Mouse (Mus musculus) erythroblast, embryonic 14.5 days (primary cell): ENCODE measurements around the gene Kank2.

Source experiments
- GATA1 ChIP-seq: IDR thresholded peaks from 2 replicates; pipeline ENCODE4 v1.6.1; 2012; ENCODE audit warnings: low read length, inconsistent platforms, mixed read lengths
- TAL1 ChIP-seq: IDR thresholded peaks from 3 replicates; pipeline ENCODE4 v1.6.1; 2012; ENCODE audit warnings: low read length, inconsistent platforms, mixed read lengths

DNA sequence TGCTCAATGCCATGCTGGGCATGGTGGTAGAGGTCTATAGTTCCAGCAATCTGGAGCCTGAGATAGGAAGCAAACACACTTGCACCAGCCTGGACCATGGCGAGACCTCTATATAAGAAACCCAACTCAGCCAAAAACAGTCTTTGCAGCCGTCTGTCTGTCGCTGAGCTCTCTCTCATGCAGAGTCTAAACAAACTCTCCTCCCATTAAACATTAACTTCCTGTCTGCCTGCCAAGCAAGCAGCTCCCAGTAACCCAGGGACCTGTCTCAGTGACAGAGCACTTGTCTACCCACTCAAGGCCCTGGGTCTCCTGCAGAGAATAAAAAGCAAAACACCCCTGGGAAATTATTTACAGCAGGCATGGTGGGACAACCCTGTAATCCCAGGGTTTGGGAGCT, 62.0 kb downstream of the Kank2 start:
- TF ChIP-seq TAL1, result no peak
- TF ChIP-seq GATA1, result no peak
